Mouse (Mus musculus): ENCODE measurements around the gene Btbd35f24.
"Not testable (repeated sequence)": the region's sequence is repeated elsewhere in the genome, so short reads cannot be mapped to it uniquely, and the experiment has no call there.

Btbd35f24 gene

GRCm38 (mm10) chrX:3195727-3196126 lies at the start of gene Btbd35f24:
Gene Btbd35f24, minus strand, starts transcription at chrX:3195827.
- not testable (repeated sequence) for DNase-seq (ENCODE audit: low spot score in 2 of 2)
